ENCODE assay signal across 12 mouse cellular contexts in genomic region chr8:79372521-79372920, GRCm38 (mm10). TPM values are rescaled to one million over a fixed set of nuclear protein-coding genes. Genes with fewer than 3 reads are reported as not detected.
DNase-seq lines count a peak whose midpoint lies in the region; ATAC-seq and TF ChIP-seq lines count a peak whose summit lies in the region.
"Had no signal": no experiment of that assay in that cellular context is flagged by ENCODE, and none has a peak within 500 bp of the region (broad histone marks: within the 10 kb centered on the region; RNA-seq: fewer than 3 reads in every experiment).

No protein-coding gene starts in this region.

- H3K27me3 ChIP-seq in kidney, embryonic 15.5 days = no peaks in the 10 kb centered on the region
- H3K27me3 ChIP-seq in intestine, postnatal 0 days (replicated peaks; ENCODE audit: control insufficient read depth, insufficient read depth, low read length) = no peaks in the 10 kb centered on the region
- no peaks in the 10 kb centered on the region for H3K27me3 ChIP-seq in hindbrain, embryonic 14.5 days (ENCODE audit: control insufficient read depth, insufficient read depth, low read length)

- no peak overlapping the region for H3K9ac ChIP-seq in kidney, embryonic 15.5 days
- peak overlapping the region; percentile 23; the same call in 1 of the 2 replicates for H3K9ac ChIP-seq in intestine, postnatal 0 days (ENCODE audit: low read depth, low read length)
- H3K9ac ChIP-seq in hindbrain, embryonic 14.5 days = no peak overlapping the region

- no peak overlapping the region for H3K4me2 ChIP-seq in kidney, embryonic 15.5 days
- peak overlapping the region; percentile 64 for H3K4me2 ChIP-seq in intestine, postnatal 0 days (replicated peaks; ENCODE audit: low read depth)
- no peak overlapping the region for H3K4me2 ChIP-seq in hindbrain, embryonic 14.5 days (replicated peaks)

- no peak overlapping the region for H3K4me3 ChIP-seq in kidney, embryonic 15.5 days (replicated peaks)
- no peak overlapping the region for H3K4me3 ChIP-seq in bone marrow macrophage, adult 2 months (ENCODE audit: insufficient read depth, low read length)
- H3K4me3 ChIP-seq in intestine, postnatal 0 days (ENCODE audit: low read depth, low read length) = peak overlapping the region; percentile 29
- H3K4me3 ChIP-seq in hindbrain, embryonic 14.5 days (replicated peaks; ENCODE audit: low read length) = no peak overlapping the region

- ATAC-seq in kidney, embryonic 15.5 days (replicated peaks; ENCODE audit: low FRiP score) = no peak
- ATAC-seq in intestine, postnatal 0 days = peak; percentile 84
- ATAC-seq in monocyte, adult 5-6 weeks (replicated peaks; ENCODE audit: insufficient number of reproducible peaks, low FRiP score, low TSS enrichment, poor library complexity, severe bottlenecking) = 0 out of 2 replicates have a peak, but pooled peaks have one; percentile 33
- no peak for ATAC-seq in hindbrain, embryonic 14.5 days (ENCODE audit: low FRiP score)

- WGBS in kidney, embryonic 15.5 days = 67% methylated on average over 9 of the region's 9 CpGs
- 33% methylated on average over 9 of the region's 9 CpGs for WGBS in intestine, postnatal 0 days
- WGBS in hindbrain, embryonic 14.5 days = 78% methylated on average over 9 of the region's 9 CpGs

- no peaks in the 10 kb centered on the region for H3K9me3 ChIP-seq in kidney, embryonic 15.5 days (replicated peaks)
- no peaks in the 10 kb centered on the region for H3K9me3 ChIP-seq in intestine, postnatal 0 days (ENCODE audit: control insufficient read depth)
- H3K9me3 ChIP-seq in hindbrain, embryonic 14.5 days (ENCODE audit: control insufficient read depth, low read length) = no peaks in the 10 kb centered on the region

- no peak for TF ChIP-seq POLR2A in bone marrow macrophage, adult 2 months (IDR thresholded peaks at IDR 0.05; ENCODE audit: borderline replicate concordance, low read depth, low read length)

- DNase-seq in kidney, adult 8-10 months = peak; percentile 67 to 72
- DNase-seq in hindbrain, embryonic 14.5 days (ENCODE audit: low spot score) = no peak
- DNase-seq in embryo, embryonic 11 days = no peak
- DNase-seq: adrenal gland, adult 8-10 months; cerebellum, adult 11-12 months; gastrocnemius, postnatal 14 days; spleen, adult 18-20 months; thymus, postnatal 25 days had no signal

- H3K27ac ChIP-seq in kidney, embryonic 15.5 days = no peak overlapping the region
- H3K27ac ChIP-seq in bone marrow macrophage, adult 2 months (ENCODE audit: insufficient read depth, low read depth, low read length) = peak overlapping the region; percentile 53
- peak overlapping the region; percentile 86 for H3K27ac ChIP-seq in intestine, postnatal 0 days (ENCODE audit: low read depth, low read length)
- H3K27ac ChIP-seq in hindbrain, embryonic 14.5 days = no peak overlapping the region

- peaks cover 49% of the 10 kb centered on the region for H3K4me1 ChIP-seq in kidney, embryonic 15.5 days
- peaks cover 57% of the 10 kb centered on the region for H3K4me1 ChIP-seq in bone marrow macrophage, adult 2 months (ENCODE audit: control insufficient read depth, insufficient read depth, low read length)
- peaks cover 22% of the 10 kb centered on the region for H3K4me1 ChIP-seq in intestine, postnatal 0 days (replicated peaks; ENCODE audit: control insufficient read depth, insufficient read depth, low read length)
- peaks cover 14% of the 10 kb centered on the region; the same call in 1 of the 2 replicates for H3K4me1 ChIP-seq in hindbrain, embryonic 14.5 days (replicated peaks; ENCODE audit: control insufficient read depth, insufficient read depth, low read length)

- H3K36me3 ChIP-seq in kidney, embryonic 15.5 days = peaks cover 45% of the 10 kb centered on the region
- peaks cover 12% of the 10 kb centered on the region; the same call in 1 of the 2 replicates for H3K36me3 ChIP-seq in intestine, postnatal 0 days (ENCODE audit: control insufficient read depth, insufficient read depth)
- H3K36me3 ChIP-seq in hindbrain, embryonic 14.5 days (replicated peaks; ENCODE audit: control insufficient read depth, insufficient read depth) = peaks cover 49% of the 10 kb centered on the region

- TF ChIP-seq CTCF in bone marrow macrophage, adult 2 months (IDR thresholded peaks at IDR 0.05; ENCODE audit: low read depth, low read length) = no peak
- TF ChIP-seq CTCF in intestine, postnatal 0 days (IDR thresholded peaks at IDR 0.05; ENCODE audit: low read depth) = no peak

RNA-seq across cellular contexts. Expression of gene Smad1, which starts 26.8 kb away (rescaled TPM):
- polyA plus RNA-seq in kidney, embryonic 15.5 days (2015; fragmentation: Nextera tagmentation; extraction: Ambion mirVana) = 40.0 and 41.0 TPM in 2 replicates
- polyA plus RNA-seq in bone marrow macrophage, adult 2 months (2012; ENCODE audit: insufficient read depth, insufficient read length, missing spikeins) = 25.5 and 26.0 TPM in 2 replicates
- polyA plus RNA-seq in intestine, postnatal 0 days (2015; fragmentation: Nextera tagmentation; extraction: Ambion mirVana) = 27.3 and 27.4 TPM in 2 replicates
- 20.4 to 33.2 TPM (median 21.8 TPM) in 3 replicates for total RNA-seq in monocyte, adult 5-6 weeks (2017)
- 75.5 and 84.3 TPM in 2 replicates for polyA plus RNA-seq in hindbrain, embryonic 14.5 days (2014; fragmentation: Nextera tagmentation; extraction: Ambion mirVana)

Comparison
In these comparisons a context has a peak if more than half of its experiments do, and no peak if none do; other contexts are left out.
1. DNase-seq: peak in kidney, adult 8-10 months (2 of 2); none in hindbrain, embryonic 14.5 days (single experiment) and embryo, embryonic 11 days (single experiment).
2. ATAC-seq: peak in intestine, postnatal 0 days (single experiment) and monocyte, adult 5-6 weeks (single experiment); none in kidney, embryonic 15.5 days (single experiment) and hindbrain, embryonic 14.5 days (single experiment).
3. H3K27ac ChIP-seq: peak in bone marrow macrophage, adult 2 months (single experiment) and intestine, postnatal 0 days (single experiment); none in kidney, embryonic 15.5 days (single experiment) and hindbrain, embryonic 14.5 days (single experiment).